Mouse (Mus musculus): ENCODE measurements around the gene Galnt2. TPM values are rescaled to one million over a fixed set of nuclear protein-coding genes. Genes with fewer than 3 reads are reported as not detected.

Galnt2 gene
- polyA plus RNA-seq (2016; fragmentation: Nextera tagmentation; extraction: Ambion mirVana): 66.2 and 66.8 TPM in 2 replicates

GRCm38 (mm10) chr8:124231176-124231484, at the start of gene Galnt2:
Gene Galnt2, plus strand, starts transcription at chr8:124231391.
- WGBS: under 1% methylated on average over 39 of the region's 53 CpGs
- Histone ChIP-seq H3K4me2 (replicated peaks) (peak within 1 kb of the TSS; percentile 98), H3K36me3 (no peaks in the 10 kb centered on the region), H3K27ac (peak within 1 kb of the TSS; percentile 81), H3K4me1 (peaks cover 25% of the 10 kb centered on the region), H3K9ac (peak within 1 kb of the TSS; percentile 89), H3K27me3 (no peaks in the 10 kb centered on the region), H3K9me3 (no peaks in the 10 kb centered on the region), H3K4me3 (peak within 1 kb of the TSS; percentile 96)
- ATAC-seq (ENCODE audit: insufficient number of reproducible peaks, insufficient read depth, low FRiP score, low TSS enrichment): peak; percentile 79

DNA sequence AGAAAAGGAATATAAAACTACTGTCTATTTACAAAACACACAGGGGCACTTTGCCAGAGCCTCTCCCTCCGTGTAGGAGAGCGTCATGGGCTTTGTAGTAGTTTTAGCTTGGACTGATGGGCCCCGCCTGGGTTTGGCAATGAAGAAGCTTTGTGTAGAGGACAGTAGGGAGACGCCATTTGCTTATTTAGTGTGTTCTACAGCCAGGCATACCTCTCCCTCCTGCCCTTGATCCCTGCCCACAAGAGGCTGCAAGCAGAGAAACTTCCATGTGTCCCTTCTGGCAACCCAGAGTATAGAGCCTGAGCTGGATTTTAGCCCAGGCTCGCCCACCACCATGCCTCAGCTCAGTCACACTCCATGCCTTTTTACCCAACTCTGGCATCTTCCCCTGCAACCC, 49.4 kb upstream of the Galnt2 start:
- no peak overlapping the region for H3K9ac ChIP-seq
- no peaks in the 10 kb centered on the region for H3K27me3 ChIP-seq
- no peaks in the 10 kb centered on the region for H3K4me1 ChIP-seq
- no peaks in the 10 kb centered on the region for H3K36me3 ChIP-seq
- H3K9me3 ChIP-seq: no peaks in the 10 kb centered on the region
- no peak for ATAC-seq (ENCODE audit: insufficient number of reproducible peaks, insufficient read depth, low FRiP score, low TSS enrichment)
- H3K4me3 ChIP-seq: no peak overlapping the region
- WGBS: 83% methylated on average over 5 of the region's 5 CpGs
- H3K4me2 ChIP-seq (replicated peaks): no peak overlapping the region
- H3K27ac ChIP-seq: no peak overlapping the region

- H3K9me3 ChIP-seq: no peaks in the 10 kb centered on the region
- no peak overlapping the region for H3K4me2 ChIP-seq (replicated peaks)
- no peaks in the 10 kb centered on the region for H3K36me3 ChIP-seq
- no peak overlapping the region for H3K27ac ChIP-seq
- H3K4me3 ChIP-seq: no peak overlapping the region
- no peaks in the 10 kb centered on the region for H3K4me1 ChIP-seq
- 73% methylated on average over 13 of the region's 13 CpGs for WGBS
- H3K27me3 ChIP-seq: no peaks in the 10 kb centered on the region
- H3K9ac ChIP-seq: no peak overlapping the region
- ATAC-seq (ENCODE audit: insufficient number of reproducible peaks, insufficient read depth, low FRiP score, low TSS enrichment): no peak
Measured at GRCm38 (mm10) chr8:124182224-124182623, 49.0 kb upstream of the Galnt2 start.

DNA sequence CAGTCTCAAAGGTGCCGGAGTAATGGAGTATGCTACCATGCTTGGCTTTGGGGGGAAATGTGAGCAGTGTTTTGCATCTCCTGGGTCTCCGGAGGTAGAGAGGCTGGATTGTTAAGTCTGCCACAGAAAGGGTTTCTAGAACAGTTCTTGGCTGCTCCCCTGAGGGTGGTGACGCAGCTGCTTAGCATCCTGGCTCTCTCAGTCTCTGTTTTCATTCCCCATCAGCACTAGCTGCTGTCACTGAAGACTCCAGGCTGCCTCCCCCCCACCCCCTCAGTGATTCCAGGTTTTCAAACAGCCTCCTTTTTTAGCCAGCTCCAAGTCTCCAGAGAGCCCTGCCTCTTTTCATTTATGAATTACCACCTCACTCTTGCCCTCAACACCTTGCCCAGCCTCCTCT, 47.1 kb upstream of the Galnt2 start:
- Histone ChIP-seq H3K36me3 (no peaks in the 10 kb centered on the region), H3K9ac (no peak overlapping the region), H3K27ac (no peak overlapping the region), H3K4me3 (no peak overlapping the region), H3K9me3 (no peaks in the 10 kb centered on the region), H3K4me2 (replicated peaks) (no peak overlapping the region), H3K27me3 (no peaks in the 10 kb centered on the region), H3K4me1 (no peaks in the 10 kb centered on the region)
- no peak for ATAC-seq (ENCODE audit: insufficient number of reproducible peaks, insufficient read depth, low FRiP score, low TSS enrichment)
- WGBS: 49% methylated on average over 3 of the region's 3 CpGs

- Histone ChIP-seq H3K27me3 (no peaks in the 10 kb centered on the region), H3K4me2 (replicated peaks) (no peak overlapping the region), H3K9me3 (no peaks in the 10 kb centered on the region), H3K4me1 (no peaks in the 10 kb centered on the region), H3K36me3 (no peaks in the 10 kb centered on the region), H3K4me3 (no peak overlapping the region), H3K27ac (no peak overlapping the region), H3K9ac (no peak overlapping the region)
- 77% methylated on average over 2 of the region's 2 CpGs for WGBS
- ATAC-seq (ENCODE audit: insufficient number of reproducible peaks, insufficient read depth, low FRiP score, low TSS enrichment): no peak
Measured at GRCm38 (mm10) chr8:124184507-124184906, 46.7 kb upstream of the Galnt2 start.

- no peak overlapping the region for H3K9ac ChIP-seq
- no peak for ATAC-seq (ENCODE audit: insufficient number of reproducible peaks, insufficient read depth, low FRiP score, low TSS enrichment)
- H3K4me1 ChIP-seq: no peaks in the 10 kb centered on the region
- H3K9me3 ChIP-seq: no peaks in the 10 kb centered on the region
- no peaks in the 10 kb centered on the region for H3K27me3 ChIP-seq
- H3K27ac ChIP-seq: no peak overlapping the region
- H3K4me2 ChIP-seq (replicated peaks): no peak overlapping the region
- WGBS: 84% methylated on average over 6 of the region's 6 CpGs
- no peaks in the 10 kb centered on the region for H3K36me3 ChIP-seq
- H3K4me3 ChIP-seq: no peak overlapping the region
Measured at GRCm38 (mm10) chr8:124185081-124185480, 46.1 kb upstream of the Galnt2 start.

GRCm38 (mm10) chr8:124190388-124190787, 40.8 kb upstream of the Galnt2 start:
- Histone ChIP-seq H3K4me2 (replicated peaks) (no peak overlapping the region), H3K36me3 (no peaks in the 10 kb centered on the region)
- WGBS: 77% methylated on average over 7 of the region's 7 CpGs

DNA sequence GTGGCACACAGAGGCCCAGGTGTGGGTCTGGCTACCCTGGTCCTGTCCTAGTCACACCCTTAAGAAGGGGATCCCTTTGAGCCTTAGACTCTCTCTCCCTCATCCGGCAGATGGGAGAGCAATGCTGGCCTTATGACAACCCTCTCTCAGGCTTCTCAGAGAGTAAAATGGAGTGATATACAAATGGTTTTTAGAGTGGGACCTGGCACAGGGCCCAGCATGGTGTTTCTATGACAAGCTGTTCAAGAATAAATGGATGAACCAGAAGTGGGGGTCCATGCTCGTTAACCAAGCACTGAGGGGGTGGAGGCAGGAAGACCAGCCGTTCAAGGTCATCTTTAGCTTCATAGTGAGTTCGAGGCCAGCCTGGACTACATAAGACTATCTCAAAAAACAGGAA, 38.9 kb upstream of the Galnt2 start:
- 76% methylated on average over 4 of the region's 4 CpGs for WGBS
- H3K4me1 ChIP-seq: peaks cover 15% of the 10 kb centered on the region

More at GRCm38 (mm10) chr8:124190388-124190787, 40.8 kb upstream of the Galnt2 start:
- Histone ChIP-seq H3K9me3 (no peaks in the 10 kb centered on the region), H3K27me3 (no peaks in the 10 kb centered on the region), H3K27ac (no peak overlapping the region), H3K9ac (no peak overlapping the region), H3K4me1 (no peaks in the 10 kb centered on the region; the same call in 1 of the 2 replicates), H3K4me3 (no peak overlapping the region)
- no peak for ATAC-seq (ENCODE audit: insufficient number of reproducible peaks, insufficient read depth, low FRiP score, low TSS enrichment)

GRCm38 (mm10) chr8:124192976-124193375, 38.2 kb upstream of the Galnt2 start:
- Histone ChIP-seq H3K4me1 (peaks cover 17% of the 10 kb centered on the region), H3K4me2 (replicated peaks) (no peak overlapping the region), H3K9ac (no peak overlapping the region), H3K27ac (no peak overlapping the region), H3K9me3 (no peaks in the 10 kb centered on the region), H3K4me3 (no peak overlapping the region), H3K36me3 (no peaks in the 10 kb centered on the region), H3K27me3 (0 out of 2 replicates have a peak, but pooled peaks cover under 1% of the 10 kb centered on the region)
- 73% methylated on average over 10 of the region's 10 CpGs for WGBS
- ATAC-seq (ENCODE audit: insufficient number of reproducible peaks, insufficient read depth, low FRiP score, low TSS enrichment): no peak

More for the DNA sequence above, 38.9 kb upstream of the Galnt2 start:
- no peak overlapping the region for H3K4me3 ChIP-seq
- H3K9me3 ChIP-seq: no peaks in the 10 kb centered on the region
- H3K27me3 ChIP-seq: no peaks in the 10 kb centered on the region
- no peak overlapping the region for H3K9ac ChIP-seq
- no peak overlapping the region for H3K4me2 ChIP-seq (replicated peaks)
- no peaks in the 10 kb centered on the region for H3K36me3 ChIP-seq
- no peak for ATAC-seq (ENCODE audit: insufficient number of reproducible peaks, insufficient read depth, low FRiP score, low TSS enrichment)
- no peak overlapping the region for H3K27ac ChIP-seq

DNA sequence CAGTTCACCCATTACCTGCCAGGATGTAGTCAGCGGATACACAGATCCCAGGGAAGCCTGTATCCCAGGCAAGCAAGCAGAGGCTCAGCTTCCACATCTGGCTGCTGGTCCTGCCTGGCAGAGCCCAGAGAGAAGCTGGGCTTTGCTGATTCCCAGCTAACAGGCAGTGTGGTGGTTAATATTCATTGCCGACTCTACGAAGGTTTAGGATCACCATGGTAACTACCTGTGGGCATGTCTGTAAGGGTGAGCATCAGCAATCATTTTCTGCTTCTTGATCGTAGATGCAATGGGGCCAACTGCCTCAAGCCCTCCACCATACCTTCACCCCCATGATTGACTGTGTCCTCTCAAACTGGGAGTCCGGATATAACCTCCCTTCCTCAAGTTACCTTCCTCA, 37.2 kb upstream of the Galnt2 start:
- Histone ChIP-seq H3K36me3 (no peaks in the 10 kb centered on the region), H3K4me3 (no peak overlapping the region), H3K27ac (no peak overlapping the region), H3K9me3 (no peaks in the 10 kb centered on the region), H3K4me1 (peaks cover 17% of the 10 kb centered on the region), H3K4me2 (replicated peaks) (no peak overlapping the region), H3K9ac (no peak overlapping the region), H3K27me3 (0 out of 2 replicates have a peak, but pooled peaks cover 3% of the 10 kb centered on the region)
- 82% methylated on average over 5 of the region's 5 CpGs for WGBS
- no peak for ATAC-seq (ENCODE audit: insufficient number of reproducible peaks, insufficient read depth, low FRiP score, low TSS enrichment)

- H3K4me2 ChIP-seq (replicated peaks): no peak overlapping the region
- H3K36me3 ChIP-seq: no peaks in the 10 kb centered on the region
- ATAC-seq (ENCODE audit: insufficient number of reproducible peaks, insufficient read depth, low FRiP score, low TSS enrichment): no peak
- peaks cover 21% of the 10 kb centered on the region for H3K4me1 ChIP-seq
- H3K9ac ChIP-seq: no peak overlapping the region
- H3K27ac ChIP-seq: peak overlapping the region; percentile 26; the same call in 1 of the 2 replicates
- H3K27me3 ChIP-seq: 0 out of 2 replicates have a peak, but pooled peaks cover 3% of the 10 kb centered on the region
- WGBS: 17% methylated on average over 5 of the region's 5 CpGs
- H3K9me3 ChIP-seq: no peaks in the 10 kb centered on the region
- no peak overlapping the region for H3K4me3 ChIP-seq
Measured at GRCm38 (mm10) chr8:124196195-124196594, 35.0 kb upstream of the Galnt2 start.

- peak overlapping the region; percentile 26; the same call in 1 of the 2 replicates for H3K27ac ChIP-seq
- no peaks in the 10 kb centered on the region for H3K36me3 ChIP-seq
- no peak overlapping the region for H3K4me2 ChIP-seq (replicated peaks)
- ATAC-seq (ENCODE audit: insufficient number of reproducible peaks, insufficient read depth, low FRiP score, low TSS enrichment): no peak
- H3K9ac ChIP-seq: no peak overlapping the region
- peaks cover 21% of the 10 kb centered on the region for H3K4me1 ChIP-seq
- H3K4me3 ChIP-seq: no peak overlapping the region
- no peaks in the 10 kb centered on the region for H3K9me3 ChIP-seq
- H3K27me3 ChIP-seq: 0 out of 2 replicates have a peak, but pooled peaks cover 3% of the 10 kb centered on the region
- WGBS: 24% methylated on average over 5 of the region's 5 CpGs
Measured at GRCm38 (mm10) chr8:124196797-124197196, 34.4 kb upstream of the Galnt2 start.

- Histone ChIP-seq H3K27ac (no peak overlapping the region), H3K27me3 (0 out of 2 replicates have a peak, but pooled peaks cover 3% of the 10 kb centered on the region), H3K4me3 (no peak overlapping the region), H3K9ac (no peak overlapping the region), H3K4me2 (replicated peaks) (no peak overlapping the region), H3K4me1 (peaks cover 21% of the 10 kb centered on the region), H3K36me3 (no peaks in the 10 kb centered on the region), H3K9me3 (no peaks in the 10 kb centered on the region)
- ATAC-seq (ENCODE audit: insufficient number of reproducible peaks, insufficient read depth, low FRiP score, low TSS enrichment): no peak
- 81% methylated on average over 7 of the region's 7 CpGs for WGBS
Measured at GRCm38 (mm10) chr8:124198230-124198629, 33.0 kb upstream of the Galnt2 start.
